Mouse (Mus musculus) stomach, postnatal 0 days (tissue): ENCODE measurements at regions not wholly inside any gene's neighbourhood (a gene's known extent, or its start where the extent isn't known, plus 50 kb on each side); places are given as distances from the start of the nearest gene placed in this dataset.
"Not testable (repeated sequence)": the region's sequence is repeated elsewhere in the genome, so short reads cannot be mapped to it uniquely, and the experiment has no call there.

Experiments
- ATAC-seq: fragments of 200-750 bp; cut with Nextera tagmentation; 2 replicates; pipeline ENCODE4 v1.8.0; 2017; ENCODE audit not compliant: low FRiP score, low TSS enrichment
- DNase-seq: peaks from one replicate; pipeline ENCODE4 v3.0.0-alpha.2; 2016; ENCODE audit warnings: low spot score
- H3K27ac ChIP-seq: fragments of 300-500 bp; sonication (generic); replicated peaks from 2 replicates; pipeline ENCODE4 v1.5.1; 2014; ENCODE audit warnings: mild to moderate bottlenecking, control low read depth
- H3K27me3 ChIP-seq: fragments of 300-500 bp; sonication (generic); 2 replicates; pipeline ENCODE4 v1.6.1; 2014; ENCODE audit warnings: low read length; ENCODE audit not compliant: control insufficient read depth, insufficient read depth
- H3K36me3 ChIP-seq: fragments of 300-500 bp; sonication (generic); 2 replicates; pipeline ENCODE4 v1.6.1; 2014; ENCODE audit warnings: low read length, mixed read lengths; ENCODE audit not compliant: control insufficient read depth, insufficient read depth
- H3K4me1 ChIP-seq: fragments of 300-500 bp; sonication (generic); replicated peaks from 2 replicates; pipeline ENCODE4 v1.6.1; 2014; ENCODE audit warnings: antibody characterized with exemption; ENCODE audit not compliant: control insufficient read depth, insufficient read depth
- H3K4me2 ChIP-seq: fragments of 300-500 bp; sonication (generic); replicated peaks from 2 replicates; pipeline ENCODE4 v1.6.1; 2014; ENCODE audit warnings: low read depth, mild to moderate bottlenecking, control low read depth, moderate library complexity
- H3K4me3 ChIP-seq: fragments of 300-500 bp; sonication (generic); 2 replicates; pipeline ENCODE4 v1.5.1; 2014; ENCODE audit warnings: low read depth, low read length, control low read depth
- H3K9ac ChIP-seq: fragments of 300-500 bp; sonication (generic); 2 replicates; pipeline ENCODE4 v1.6.1; 2014; ENCODE audit warnings: mild to moderate bottlenecking, low read length, control low read depth, mixed read lengths
- H3K9me3 ChIP-seq: fragments of 300-500 bp; sonication (generic); 2 replicates; pipeline ENCODE4 v1.6.1; 2016; ENCODE audit warnings: low read length; ENCODE audit not compliant: control insufficient read depth
- CTCF ChIP-seq: IDR thresholded peaks from 2 replicates; pipeline ENCODE4 v1.5.1; 2016; ENCODE audit warnings: antibody characterized with exemption, low read depth, mild to moderate bottlenecking, moderate library complexity
- EP300 ChIP-seq: optimal IDR thresholded peaks from 2 replicates; pipeline ENCODE3; 2016; ENCODE audit warnings: antibody characterized with exemption
- WGBS: fragments of 180-500 bp; shearing (Covaris S2); extraction: QIAGEN DNeasy Blood & Tissue Kit; methylation state at CpG from one replicate; pipeline ENCODE4 v1.1.7; 2014; 5-methylcytosine and 5-hydroxymethylcytosine counted together

DNA sequence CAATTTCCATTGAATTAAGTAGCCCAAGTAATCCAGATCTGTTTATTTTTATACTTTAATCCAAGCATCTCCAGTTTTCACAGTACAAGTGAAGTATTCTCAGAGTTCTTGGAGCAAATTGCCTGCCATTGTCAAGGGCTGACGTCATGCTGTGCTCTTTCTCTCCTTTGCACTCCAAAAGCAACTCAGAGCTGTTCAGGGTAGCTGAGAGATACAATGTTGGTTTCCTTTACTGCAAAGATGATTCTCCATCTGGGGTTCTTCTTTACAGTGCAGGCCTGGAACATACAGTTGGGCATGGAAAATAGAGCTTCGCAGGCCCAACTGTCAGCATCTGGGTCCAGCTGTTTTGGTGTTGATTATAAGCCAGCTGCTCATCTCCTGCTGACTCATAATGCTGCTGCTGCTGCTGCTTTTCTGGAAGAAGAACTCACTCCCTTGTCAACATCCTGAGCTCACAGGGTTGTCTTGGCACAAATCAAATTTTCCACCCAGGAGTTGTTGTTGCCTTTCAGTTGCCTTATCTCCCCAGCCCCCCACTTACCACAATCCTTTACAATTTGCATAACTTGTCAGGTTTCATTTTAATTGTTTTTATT lies 454.7 kb upstream of the Slc5a7 start:
- ATAC-seq, result peak; percentile 71; the same call in 1 of the 2 replicates
- Histone ChIP-seq H3K9me3 (no peaks in the 10 kb centered on the region), H3K4me1 (no peaks in the 10 kb centered on the region), H3K36me3 (no peaks in the 10 kb centered on the region), H3K27ac (no peak overlapping the region), H3K27me3 (no peaks in the 10 kb centered on the region), H3K4me3 (no peak overlapping the region), H3K4me2 (no peak overlapping the region), H3K9ac (no peak overlapping the region)
- 22% methylated on average over 2 of the region's 2 CpGs for WGBS
- no peak for DNase-seq
- TF ChIP-seq EP300, result no peak

DNA sequence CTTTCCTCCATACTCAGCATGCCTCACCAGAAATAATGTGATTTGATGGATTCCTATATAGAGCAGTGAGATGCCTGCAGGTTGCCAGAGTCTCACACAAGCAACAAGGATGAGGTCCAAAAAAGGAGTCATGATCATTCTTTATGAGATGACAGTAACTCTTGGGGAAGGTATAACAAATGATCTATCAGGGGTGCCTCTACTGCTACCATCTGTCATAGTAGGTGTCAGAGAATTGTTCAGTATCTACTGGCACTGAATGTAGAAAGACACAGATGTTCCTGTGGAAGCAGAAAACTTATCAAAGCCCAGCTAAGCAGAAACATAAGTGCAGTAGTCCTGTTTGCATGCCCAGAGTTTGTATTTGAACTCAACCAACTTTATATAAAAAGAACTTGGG lies 454.1 kb upstream of the Slc5a7 start:
- H3K9ac ChIP-seq, result no peak overlapping the region
- H3K4me2 ChIP-seq, result no peak overlapping the region
- DNase-seq, result no peak
- no peaks in the 10 kb centered on the region for H3K36me3 ChIP-seq
- TF ChIP-seq EP300 (no peak), CTCF (no peak)
- no peak for ATAC-seq
- no peak overlapping the region for H3K4me3 ChIP-seq
- H3K9me3 ChIP-seq, result no peaks in the 10 kb centered on the region
- H3K27ac ChIP-seq, result no peak overlapping the region
- H3K4me1 ChIP-seq, result no peaks in the 10 kb centered on the region
- no peaks in the 10 kb centered on the region for H3K27me3 ChIP-seq

- H3K4me2 ChIP-seq, result no peak overlapping the region
- H3K4me3 ChIP-seq, result no peak overlapping the region
- WGBS, result 69% methylated on average over 3 of the region's 3 CpGs
- no peak overlapping the region for H3K27ac ChIP-seq
- no peaks in the 10 kb centered on the region for H3K9me3 ChIP-seq
- ATAC-seq (no peak), DNase-seq (no peak)
- H3K4me1 ChIP-seq, result no peaks in the 10 kb centered on the region
- TF ChIP-seq CTCF, result no peak
- no peak for TF ChIP-seq EP300
- H3K27me3 ChIP-seq, result no peaks in the 10 kb centered on the region
- no peaks in the 10 kb centered on the region for H3K36me3 ChIP-seq
- no peak overlapping the region for H3K9ac ChIP-seq
These were observed 437.0 kb upstream of the Slc5a7 start for GRCm38 (mm10) chr17:54735836-54736235.

DNA sequence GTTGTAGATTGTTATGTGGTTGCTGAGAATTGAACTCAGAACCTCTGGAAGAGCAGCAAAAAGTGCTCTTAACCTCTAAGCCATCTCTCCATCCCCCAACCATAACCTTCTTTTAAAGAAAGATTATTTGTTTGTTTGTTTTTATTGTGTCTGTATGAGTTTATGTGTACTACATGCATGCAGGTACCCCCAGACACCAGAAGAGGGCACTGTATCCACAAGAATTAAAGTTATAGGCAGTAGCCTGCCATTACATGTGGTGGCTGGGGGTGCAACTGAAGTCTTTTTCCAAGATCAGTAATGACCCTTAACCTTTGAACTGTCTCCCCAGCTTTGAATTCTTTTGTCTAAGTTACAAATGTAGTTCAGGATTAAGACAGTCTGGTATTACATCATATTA lies 428.8 kb upstream of the Slc5a7 start:
- Histone ChIP-seq H3K4me3 (no peak overlapping the region), H3K27me3 (no peaks in the 10 kb centered on the region), H3K27ac (no peak overlapping the region), H3K36me3 (no peaks in the 10 kb centered on the region), H3K4me1 (no peaks in the 10 kb centered on the region), H3K4me2 (no peak overlapping the region), H3K9ac (no peak overlapping the region), H3K9me3 (no peaks in the 10 kb centered on the region)
- no peak for DNase-seq
- no peak for TF ChIP-seq EP300
- peak; percentile 22; the same call in 1 of the 2 replicates for TF ChIP-seq CTCF
- no peak for ATAC-seq

GRCm38 (mm10) chr17:54726693-54727092 lies 427.9 kb upstream of the Slc5a7 start:
- H3K36me3 ChIP-seq, result no peaks in the 10 kb centered on the region
- no peaks in the 10 kb centered on the region for H3K4me1 ChIP-seq
- ATAC-seq (no peak), DNase-seq (no peak)
- H3K27me3 ChIP-seq, result no peaks in the 10 kb centered on the region
- no peak overlapping the region for H3K9ac ChIP-seq
- H3K4me2 ChIP-seq, result no peak overlapping the region
- no peak overlapping the region for H3K4me3 ChIP-seq
- H3K9me3 ChIP-seq, result no peaks in the 10 kb centered on the region
- no peak for TF ChIP-seq EP300
- no peak for TF ChIP-seq CTCF
- no peak overlapping the region for H3K27ac ChIP-seq
- WGBS, result 95% methylated on average over 2 of the region's 2 CpGs

GRCm38 (mm10) chr17:54713026-54713425 lies 414.2 kb upstream of the Slc5a7 start:
- no peak overlapping the region for H3K4me3 ChIP-seq
- 78% methylated on average over 1 of the region's 1 CpGs for WGBS
- no peak overlapping the region for H3K4me2 ChIP-seq
- no peak for ATAC-seq
- H3K27ac ChIP-seq, result no peak overlapping the region
- no peaks in the 10 kb centered on the region for H3K4me1 ChIP-seq
- DNase-seq, result no peak
- TF ChIP-seq EP300 (no peak), CTCF (no peak)
- H3K9ac ChIP-seq, result no peak overlapping the region
- H3K9me3 ChIP-seq, result no peaks in the 10 kb centered on the region
- H3K36me3 ChIP-seq, result no peaks in the 10 kb centered on the region
- H3K27me3 ChIP-seq, result no peaks in the 10 kb centered on the region

GRCm38 (mm10) chr17:54707811-54708210 lies 409.0 kb upstream of the Slc5a7 start:
- H3K4me2 ChIP-seq, H3K27ac ChIP-seq, H3K4me3 ChIP-seq, H3K4me1 ChIP-seq, H3K27me3 ChIP-seq, H3K9ac ChIP-seq, H3K9me3 ChIP-seq, DNase-seq, ATAC-seq, H3K36me3 ChIP-seq: not testable (repeated sequence)
